Mouse (Mus musculus): ENCODE measurements around the gene Gpkow. TPM values are rescaled to one million over a fixed set of nuclear protein-coding genes. Genes with fewer than 3 reads are reported as not detected.
A peak's percentile ranks its signal among the peaks of the same experiment; 100 is the strongest.

Gpkow gene
- polyA plus RNA-seq, 1 experiment from 2014 or later: 46.9 TPM

GRCm38 (mm10) chrX:7662936-7663335 lies 34.0 kb upstream of the Gpkow start:
- Histone ChIP-seq H3K27ac (ENCODE audit: low read depth) (no peak overlapping the region), H3K36me3 (ENCODE audit: insufficient read depth) (peaks cover 16% of the 10 kb centered on the region), H3K4me2 (no peak overlapping the region), H3K4me3 (ENCODE audit: low read depth, low read length) (no peak overlapping the region), H3K9ac (no peak overlapping the region), H3K27me3 (ENCODE audit: insufficient read depth, low read length) (no peaks in the 10 kb centered on the region), H3K4me1 (ENCODE audit: insufficient read depth) (no peaks in the 10 kb centered on the region; the same call in 1 of the 2 replicates), H3K9me3 (ENCODE audit: low read depth, low read length) (no peaks in the 10 kb centered on the region)
- 72% methylated on average over 3 of the region's 3 CpGs for WGBS
- no peak for ATAC-seq (ENCODE audit: insufficient read depth)
- DNase-seq: no peak
- no peak for TF ChIP-seq CTCF (IDR thresholded peaks at IDR 0.05; ENCODE audit: low read depth)

- no peak for ATAC-seq (ENCODE audit: insufficient read depth)
- H3K36me3 ChIP-seq (ENCODE audit: insufficient read depth): peaks cover 16% of the 10 kb centered on the region
- no peak for DNase-seq
- no peak overlapping the region for H3K4me2 ChIP-seq
- TF ChIP-seq CTCF (IDR thresholded peaks at IDR 0.05; ENCODE audit: low read depth): no peak
- no peaks in the 10 kb centered on the region for H3K9me3 ChIP-seq (ENCODE audit: low read depth, low read length)
- no peaks in the 10 kb centered on the region for H3K4me1 ChIP-seq (ENCODE audit: insufficient read depth)
- no peak overlapping the region for H3K9ac ChIP-seq
- no peaks in the 10 kb centered on the region for H3K27me3 ChIP-seq (ENCODE audit: insufficient read depth, low read length)
- H3K27ac ChIP-seq (ENCODE audit: low read depth): no peak overlapping the region
- H3K4me3 ChIP-seq (ENCODE audit: low read depth, low read length): no peak overlapping the region
- WGBS: 89% methylated on average over 11 of the region's 11 CpGs
Measured at GRCm38 (mm10) chrX:7664791-7665190, 32.1 kb upstream of the Gpkow start.

DNA sequence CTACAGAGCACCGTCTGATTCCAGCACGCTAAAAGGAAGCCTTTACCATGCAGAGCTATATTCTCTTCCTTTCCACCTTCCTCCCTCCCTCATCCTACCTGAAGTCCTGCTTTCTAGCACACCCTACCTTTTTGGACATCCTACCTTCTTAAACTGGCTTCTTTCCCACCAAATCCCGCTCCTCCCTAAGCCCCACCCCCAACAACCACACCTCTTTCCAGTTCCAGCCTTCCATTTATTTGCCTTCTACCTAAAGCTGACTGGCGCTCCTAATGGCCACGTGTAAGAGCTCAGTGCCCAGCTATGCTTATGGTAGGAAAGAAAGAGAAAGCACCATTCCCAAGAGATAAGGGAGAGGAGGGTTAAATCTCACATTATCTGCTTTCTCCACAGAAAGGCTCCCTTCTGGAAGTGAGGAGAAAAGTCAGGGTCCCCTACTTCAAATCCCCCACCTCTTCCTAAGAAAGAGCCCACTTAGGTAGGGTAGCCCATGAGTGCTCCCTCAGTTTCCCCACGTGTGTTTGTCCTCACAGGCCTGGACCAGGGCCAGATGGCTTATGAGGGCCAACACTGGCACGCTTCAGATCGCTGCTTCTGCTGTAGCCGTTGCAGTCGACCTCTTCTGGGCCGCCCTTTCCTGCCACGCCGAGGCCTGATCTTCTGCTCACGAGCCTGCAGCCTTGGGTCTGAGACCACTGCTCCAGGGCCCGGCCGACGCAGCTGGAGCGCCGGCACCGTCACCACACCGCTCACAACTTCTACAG lies 31.0 kb upstream of the Gpkow start:
- WGBS: 61% methylated on average over 21 of the region's 21 CpGs
- H3K9me3 ChIP-seq (ENCODE audit: low read depth, low read length): no peaks in the 10 kb centered on the region
- no peaks in the 10 kb centered on the region for H3K4me1 ChIP-seq (ENCODE audit: insufficient read depth)
- TF ChIP-seq CTCF (IDR thresholded peaks at IDR 0.05; ENCODE audit: low read depth): no peak
- ATAC-seq (ENCODE audit: insufficient read depth) (no peak), DNase-seq (no peak)
- no peaks in the 10 kb centered on the region for H3K27me3 ChIP-seq (ENCODE audit: insufficient read depth, low read length)
- no peak overlapping the region for H3K9ac ChIP-seq
- peaks cover 16% of the 10 kb centered on the region for H3K36me3 ChIP-seq (ENCODE audit: insufficient read depth)
- no peak overlapping the region for H3K4me3 ChIP-seq (ENCODE audit: low read depth, low read length)
- H3K4me2 ChIP-seq: no peak overlapping the region
- no peak overlapping the region for H3K27ac ChIP-seq (ENCODE audit: low read depth)

DNA sequence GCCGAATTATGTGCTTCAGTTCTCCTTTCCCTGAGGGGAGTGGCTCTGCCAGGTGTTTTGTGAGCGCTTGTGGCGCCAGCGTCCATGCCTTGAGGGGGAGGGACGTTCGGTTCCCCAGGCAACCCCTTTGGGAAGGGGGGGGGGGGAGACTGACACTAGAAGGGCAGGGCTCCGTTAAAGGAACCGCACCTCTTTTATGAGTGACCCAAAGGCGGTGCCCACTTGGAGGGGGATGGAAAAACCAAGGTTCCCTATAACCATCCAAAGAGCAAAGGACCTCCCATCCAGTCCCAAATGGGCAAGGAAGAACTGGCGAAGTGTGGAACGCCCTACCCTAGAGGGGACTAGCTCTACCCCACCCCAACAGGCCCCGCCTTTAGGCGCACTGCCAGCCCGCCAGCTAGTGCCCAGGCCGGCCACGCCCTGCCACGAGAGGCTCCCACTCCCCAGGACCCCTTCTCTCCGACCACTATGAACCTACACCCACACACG lies 26.5 kb upstream of the Gpkow start:
- H3K4me2 ChIP-seq: peak overlapping the region; percentile 57
- DNase-seq: peak; percentile 75
- H3K4me3 ChIP-seq (ENCODE audit: low read depth, low read length): peak overlapping the region; percentile 49
- H3K9ac ChIP-seq: peak overlapping the region; percentile 62
- peaks cover 16% of the 10 kb centered on the region for H3K36me3 ChIP-seq (ENCODE audit: insufficient read depth)
- H3K27me3 ChIP-seq (ENCODE audit: insufficient read depth, low read length): no peaks in the 10 kb centered on the region
- H3K27ac ChIP-seq (ENCODE audit: low read depth): peak overlapping the region; percentile 81; the same call in 1 of the 2 replicates
- no peaks in the 10 kb centered on the region for H3K9me3 ChIP-seq (ENCODE audit: low read depth, low read length)
- peak; percentile 71 for ATAC-seq (ENCODE audit: insufficient read depth)
- no peak for TF ChIP-seq CTCF (IDR thresholded peaks at IDR 0.05; ENCODE audit: low read depth)
- WGBS: 11% methylated on average over 18 of the region's 19 CpGs
- H3K4me1 ChIP-seq (ENCODE audit: insufficient read depth): no peaks in the 10 kb centered on the region

- Histone ChIP-seq H3K27ac (ENCODE audit: low read depth) (peak within 1 kb of the TSS; percentile 81), H3K4me1 (ENCODE audit: insufficient read depth) (no peaks in the 10 kb centered on the region), H3K4me2 (peak within 1 kb of the TSS; percentile 57), H3K36me3 (ENCODE audit: insufficient read depth) (peaks cover 14% of the 10 kb centered on the region), H3K9ac (peak within 1 kb of the TSS; percentile 62), H3K9me3 (ENCODE audit: low read depth, low read length) (no peaks in the 10 kb centered on the region), H3K27me3 (ENCODE audit: insufficient read depth, low read length) (no peaks in the 10 kb centered on the region), H3K4me3 (ENCODE audit: low read depth, low read length) (peak within 1 kb of the TSS; percentile 49)
- TF ChIP-seq CTCF (IDR thresholded peaks at IDR 0.05; ENCODE audit: low read depth): no peak
- ATAC-seq (ENCODE audit: insufficient read depth) (peak; percentile 54), DNase-seq (peak; percentile 48)
- 9% methylated on average over 35 of the region's 36 CpGs for WGBS
Measured at GRCm38 (mm10) chrX:7670921-7671623, 25.9 kb upstream of the Gpkow start, which contains the start of gene Plp2. Gene Plp2, minus strand, starts transcription at chrX:7671390.

DNA sequence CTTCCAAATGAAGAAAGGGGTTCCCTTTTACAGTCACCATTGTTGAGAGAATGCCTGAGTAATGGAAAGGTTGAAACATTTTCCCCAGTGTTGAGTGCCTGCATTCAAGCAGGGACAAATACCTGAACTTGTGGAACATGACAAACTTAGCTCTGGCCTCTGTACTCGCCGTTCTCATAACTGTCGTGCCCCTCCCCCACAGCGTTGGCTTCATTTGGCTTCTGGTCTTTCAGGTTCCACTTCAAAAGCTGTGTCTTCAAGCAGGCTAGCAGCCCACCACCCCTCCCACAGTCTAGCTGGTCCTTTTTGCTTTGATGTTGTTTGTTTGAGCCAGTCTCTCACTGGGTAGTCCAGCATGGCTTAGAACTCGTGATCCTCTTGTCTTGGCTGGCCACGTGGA lies 24.2 kb upstream of the Gpkow start:
- no peaks in the 10 kb centered on the region for H3K36me3 ChIP-seq (ENCODE audit: insufficient read depth)
- H3K9ac ChIP-seq: no peak overlapping the region
- ATAC-seq (ENCODE audit: insufficient read depth): no peak
- H3K27ac ChIP-seq (ENCODE audit: low read depth): no peak overlapping the region
- DNase-seq: no peak
- TF ChIP-seq CTCF (IDR thresholded peaks at IDR 0.05; ENCODE audit: low read depth): no peak
- no peaks in the 10 kb centered on the region for H3K27me3 ChIP-seq (ENCODE audit: insufficient read depth, low read length)
- no peaks in the 10 kb centered on the region for H3K4me1 ChIP-seq (ENCODE audit: insufficient read depth)
- no peak overlapping the region for H3K4me3 ChIP-seq (ENCODE audit: low read depth, low read length)
- 33% methylated on average over 6 of the region's 6 CpGs for WGBS
- no peaks in the 10 kb centered on the region for H3K9me3 ChIP-seq (ENCODE audit: low read depth, low read length)
- 0 out of 2 replicates have a peak overlapping the region, but pooled peaks have one; percentile 57 for H3K4me2 ChIP-seq

All from lung, embryonic 14.5 days (tissue).